Mouse (Mus musculus): ENCODE measurements at regions not wholly inside any gene's neighbourhood (a gene's known extent, or its start where the extent isn't known, plus 50 kb on each side); places are given as distances from the start of the nearest gene placed in this dataset.

DNA sequence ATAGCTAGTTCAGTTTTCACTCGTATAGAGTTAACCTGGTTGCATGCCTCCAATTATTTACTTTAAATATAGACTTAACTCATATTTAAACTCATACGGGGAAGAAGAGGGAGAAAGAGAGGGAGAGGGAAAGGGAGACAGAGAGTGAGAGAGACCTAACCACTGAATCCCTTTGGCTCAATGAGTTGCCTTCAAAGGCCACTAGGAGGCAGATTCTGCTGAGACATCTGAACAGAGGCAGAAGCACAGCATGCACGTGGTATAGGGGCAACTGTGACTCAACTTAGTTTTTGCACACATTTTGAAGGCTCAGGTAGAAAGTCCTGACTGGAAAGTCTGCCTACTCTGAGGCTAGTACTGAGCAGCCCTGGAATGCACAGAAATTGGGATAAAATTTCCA lies 942.9 kb upstream of the 1700009N14Rik start:
- H3K9me3 ChIP-seq (ENCODE audit: control insufficient read depth, low read length) = no peaks in the 10 kb centered on the region
- no peaks in the 10 kb centered on the region for H3K36me3 ChIP-seq (ENCODE audit: control insufficient read depth, insufficient read depth, low read length)
- ATAC-seq (ENCODE audit: insufficient read depth, low FRiP score, low TSS enrichment) = no peak; the same call in 1 of the 2 replicates
- WGBS = 83% methylated on average over 3 of the region's 3 CpGs
- H3K4me3 ChIP-seq (ENCODE audit: low read depth, low read length) = no peak overlapping the region
- no peak overlapping the region for H3K27ac ChIP-seq (ENCODE audit: low read depth, low read length)
- H3K4me1 ChIP-seq (ENCODE audit: control insufficient read depth, insufficient read depth, low read length) = no peaks in the 10 kb centered on the region
- no peak for DNase-seq (ENCODE audit: low spot score)
- H3K27me3 ChIP-seq (ENCODE audit: control insufficient read depth, insufficient read depth, low read length) = no peaks in the 10 kb centered on the region
- no peak overlapping the region for H3K4me2 ChIP-seq (ENCODE audit: low read depth)
- no peak overlapping the region for H3K9ac ChIP-seq (ENCODE audit: low read length)

GRCm38 (mm10) chr4:38519108-38519507 lies 931.0 kb upstream of the 1700009N14Rik start:
- Histone ChIP-seq H3K27ac (ENCODE audit: low read depth, low read length) (no peak overlapping the region), H3K36me3 (ENCODE audit: control insufficient read depth, insufficient read depth, low read length) (no peaks in the 10 kb centered on the region), H3K27me3 (ENCODE audit: control insufficient read depth, insufficient read depth, low read length) (no peaks in the 10 kb centered on the region), H3K4me3 (ENCODE audit: low read depth, low read length) (no peak overlapping the region), H3K9me3 (ENCODE audit: control insufficient read depth, low read length) (no peaks in the 10 kb centered on the region), H3K9ac (ENCODE audit: low read length) (no peak overlapping the region), H3K4me2 (ENCODE audit: low read depth) (no peak overlapping the region), H3K4me1 (ENCODE audit: control insufficient read depth, insufficient read depth, low read length) (no peaks in the 10 kb centered on the region)
- WGBS = 80% methylated on average over 3 of the region's 3 CpGs
- DNase-seq (ENCODE audit: low spot score) (no peak), ATAC-seq (ENCODE audit: insufficient read depth, low FRiP score, low TSS enrichment) (no peak)
